Mouse (Mus musculus): Measurements from ENCODE around the gene Sh2b1.

Sh2b1 gene

GRCm38 (mm10) chr7:126424161-126424560, 51.1 kb downstream of the Sh2b1 start:
- in situ Hi-C loops (cut with MboI; ENCODE audit: low sequenced_read_pairs), result no loop called here

GRCm38 (mm10) chr7:126421756-126422155, 53.5 kb downstream of the Sh2b1 start:
- in situ Hi-C loops (cut with MboI; ENCODE audit: low sequenced_read_pairs), result no loop called here

DNA sequence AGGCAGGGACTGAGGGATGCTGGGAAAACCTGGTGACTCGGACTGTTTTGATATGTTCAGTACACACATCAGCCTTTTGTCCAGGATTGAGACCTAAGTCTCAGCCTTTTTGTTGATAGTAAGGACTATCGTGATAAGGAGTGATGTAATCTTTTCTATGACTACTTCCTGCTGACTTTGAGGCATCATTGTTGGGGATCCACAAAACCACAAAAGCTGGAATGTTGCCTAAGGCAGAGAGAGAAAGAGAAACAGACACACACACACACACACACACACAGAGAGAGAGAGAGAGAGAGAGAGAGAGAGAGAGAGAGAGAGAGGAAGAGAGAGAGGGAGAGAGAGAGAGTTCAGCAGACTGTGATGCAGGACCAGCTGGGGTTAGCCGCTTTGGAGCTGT, 56.7 kb downstream of the Sh2b1 start:
- in situ Hi-C loops (cut with MboI; ENCODE audit: low sequenced_read_pairs), result no loop called here

- in situ Hi-C loops (cut with MboI; ENCODE audit: low sequenced_read_pairs), result no loop called here
These were observed 57.6 kb downstream of the Sh2b1 start for GRCm38 (mm10) chr7:126417606-126418005.

GRCm38 (mm10) chr7:126417045-126417444, 58.2 kb downstream of the Sh2b1 start:
- in situ Hi-C loops (cut with MboI; ENCODE audit: low sequenced_read_pairs), result no loop called here

Measured in CH12F3 (cell line).